Mouse (Mus musculus): Measurements from ENCODE around the gene Anapc2.
"Not testable (repeated sequence)": the region's sequence is repeated elsewhere in the genome, so short reads cannot be mapped to it uniquely, and the experiment has no call there.

The Anapc2 gene

GRCm38 (mm10) chr2:25240723-25241437 is 31.4 kb upstream of the Anapc2 start:
- DNase-seq (ENCODE audit: low read depth), result no peak

GRCm38 (mm10) chr2:25241438-25241775 is 30.9 kb upstream of the Anapc2 start:
- DNase-seq (ENCODE audit: low read depth), result no peak

DNA sequence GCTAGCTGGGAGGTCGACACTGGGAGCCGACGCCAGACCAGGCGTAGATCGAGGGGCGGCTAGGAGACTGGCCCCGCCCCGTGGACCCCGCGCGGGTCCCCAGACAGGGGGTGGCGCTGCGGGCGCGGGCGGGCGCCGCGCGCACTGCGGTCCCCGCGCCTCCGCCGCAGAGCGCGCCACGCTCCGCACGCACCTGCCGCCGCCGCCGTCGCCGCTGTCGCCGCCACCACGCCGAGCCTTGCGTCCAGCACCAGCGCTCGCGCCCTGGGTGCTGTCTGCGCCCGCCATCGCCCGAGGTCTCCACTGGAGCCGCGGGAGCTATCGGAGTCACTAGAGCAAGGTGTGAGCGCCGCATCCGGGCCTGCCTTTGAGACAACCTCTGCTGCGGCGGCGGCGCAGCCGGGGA is 30.2 kb upstream of the Anapc2 start, which contains the start of the genes Rnf208 and Cysrt1:
Gene Rnf208 (plus strand): TSS at position 155 of the 406 bp plus-strand sequence.
Gene Cysrt1 (minus strand): TSS at position 352 of the 406 bp plus-strand sequence.
- DNase-seq (ENCODE audit: low read depth), result no peak

DNA sequence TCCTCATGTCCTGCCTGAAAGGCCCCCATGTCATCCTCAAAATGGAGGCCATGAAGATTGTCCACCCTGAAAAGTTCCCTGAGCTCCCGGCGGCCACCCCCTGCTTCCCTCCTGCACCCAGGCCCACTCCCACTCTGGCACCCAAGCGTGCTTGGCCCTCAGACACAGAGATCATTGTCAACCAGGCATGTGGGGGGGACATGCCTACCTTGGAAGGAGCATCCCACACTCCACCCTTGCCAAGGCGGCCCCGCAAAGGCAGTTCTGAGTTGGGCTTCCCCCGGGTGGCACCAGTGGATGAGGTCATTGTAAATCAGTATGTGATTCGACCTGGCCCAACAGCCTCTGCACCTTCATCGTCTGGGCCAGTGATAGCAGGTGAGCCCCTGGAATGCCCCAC is 28.9 kb upstream of the Anapc2 start:
- no peak for DNase-seq (ENCODE audit: low read depth)

DNA sequence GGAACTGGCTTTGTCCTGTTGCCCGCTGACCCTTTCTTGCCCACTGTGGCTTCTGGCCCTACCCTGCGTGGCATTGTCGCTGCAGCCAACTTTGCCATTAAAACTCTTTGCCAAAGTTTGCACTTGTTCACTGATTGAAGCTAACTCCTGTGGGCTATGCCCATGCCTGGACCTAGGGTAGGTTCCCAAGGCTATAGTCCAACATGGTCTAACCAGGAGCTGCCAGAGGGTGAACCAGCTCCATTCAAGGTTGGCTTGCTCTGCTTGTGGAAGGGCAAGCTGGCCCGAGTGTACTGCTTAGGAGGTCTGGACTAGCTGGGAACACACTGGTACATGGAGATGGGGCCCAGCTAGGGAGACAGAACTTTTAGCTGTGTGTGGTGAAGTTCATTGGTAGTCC is 28.1 kb upstream of the Anapc2 start:
- DNase-seq (ENCODE audit: low read depth), result no peak

DNA sequence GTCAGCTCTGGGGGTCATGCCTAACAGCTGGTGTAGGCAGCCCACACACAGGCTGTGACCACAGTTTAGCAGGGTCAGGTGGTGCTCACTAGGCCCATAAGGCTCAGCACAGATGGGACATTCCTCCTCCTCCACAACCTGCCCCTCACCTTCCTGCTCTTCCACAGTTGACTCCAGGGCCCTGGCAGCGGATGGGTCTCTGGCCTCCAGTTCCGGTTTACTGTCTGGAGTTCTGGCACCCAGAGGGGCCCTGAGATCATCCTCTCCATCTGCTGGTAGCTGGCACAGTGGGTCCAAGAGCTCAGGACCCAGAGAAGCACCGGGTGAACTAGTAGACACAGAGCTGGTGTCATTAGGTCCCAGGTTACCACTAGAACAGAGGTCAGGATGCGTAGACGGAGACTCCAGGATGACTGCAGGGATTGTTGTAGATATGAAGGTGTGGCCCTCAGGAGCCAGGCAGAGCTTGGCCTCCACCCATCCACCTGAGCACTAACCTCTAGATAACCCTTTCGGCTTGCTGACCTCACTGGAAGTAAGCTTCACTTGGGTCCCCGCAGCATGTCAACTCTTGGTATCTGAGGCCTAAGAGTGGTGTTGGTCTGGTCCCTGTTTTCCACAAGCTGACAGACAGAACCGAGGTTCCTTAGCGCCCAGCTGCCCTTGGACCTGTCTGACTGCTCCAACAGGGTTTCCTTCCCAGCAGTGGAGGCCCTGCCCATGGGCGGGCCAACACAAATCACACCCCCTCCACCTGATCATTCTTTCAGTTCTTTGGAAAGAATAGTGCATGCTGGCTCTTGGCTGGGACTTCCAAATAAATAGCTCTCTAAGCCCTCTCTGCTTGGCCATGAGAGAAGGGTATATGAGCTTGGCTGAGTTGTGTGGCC is 25.9 kb upstream of the Anapc2 start, which contains the start of gene AL732309.1:
Gene AL732309.1 (minus strand): TSS at position 681 of the 890 bp plus-strand sequence.
- no peak for DNase-seq (ENCODE audit: low read depth)

DNA sequence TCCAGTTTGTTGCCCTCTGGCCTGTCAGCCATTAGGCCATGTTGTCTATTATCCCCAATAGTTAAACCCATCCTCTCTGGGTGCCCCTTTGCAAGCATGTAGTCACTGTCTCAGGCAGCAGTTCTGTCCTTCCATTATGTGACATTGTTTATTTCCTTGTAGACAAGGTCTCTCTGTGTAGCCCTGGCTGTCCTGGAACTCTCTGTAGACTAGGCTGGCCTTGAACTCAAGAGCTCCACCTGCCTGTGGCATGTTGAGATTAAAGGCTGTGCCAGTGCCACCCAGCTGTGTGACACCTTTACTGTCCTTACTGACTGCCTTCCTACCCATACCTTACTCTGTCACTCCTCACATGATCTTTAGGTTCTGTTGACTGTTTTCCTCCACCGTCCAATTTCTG is 19.9 kb upstream of the Anapc2 start:
- no peak for DNase-seq (ENCODE audit: low read depth)

- DNase-seq (ENCODE audit: low read depth), result peak; percentile 87
Measured at GRCm38 (mm10) chr2:25255284-25255779, 16.9 kb upstream of the Anapc2 start, which contains the start of gene Tmem203. Gene Tmem203, plus strand, starts transcription at chr2:25255439.

- peak; percentile 78 for DNase-seq (ENCODE audit: low read depth)
Measured at GRCm38 (mm10) chr2:25256443-25257109, 15.7 kb upstream of the Anapc2 start.

- not testable (repeated sequence) for DNase-seq (ENCODE audit: low read depth)
Measured at GRCm38 (mm10) chr2:25257250-25257649, 15.0 kb upstream of the Anapc2 start.

DNA sequence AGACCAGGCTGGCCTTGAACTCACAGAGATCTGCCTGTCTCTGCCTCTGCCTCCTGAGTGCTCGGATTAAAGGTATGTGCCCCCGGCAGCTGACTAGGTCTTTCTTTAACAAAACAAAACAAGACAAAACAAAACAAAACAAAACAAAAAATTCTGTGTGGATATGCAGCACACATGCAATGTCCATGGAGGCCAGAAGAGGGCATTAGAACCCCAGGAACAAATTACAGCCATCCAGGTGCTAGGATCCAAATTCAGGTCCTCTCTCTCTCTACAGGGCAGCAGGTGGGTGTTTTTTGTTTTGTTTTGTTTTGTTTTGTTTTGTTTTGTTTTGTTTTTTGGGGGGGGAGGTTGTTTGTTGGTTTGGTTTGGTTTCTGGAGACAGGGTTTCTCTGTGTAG is 13.4 kb upstream of the Anapc2 start:
- no peak for DNase-seq (ENCODE audit: low read depth)

DNA sequence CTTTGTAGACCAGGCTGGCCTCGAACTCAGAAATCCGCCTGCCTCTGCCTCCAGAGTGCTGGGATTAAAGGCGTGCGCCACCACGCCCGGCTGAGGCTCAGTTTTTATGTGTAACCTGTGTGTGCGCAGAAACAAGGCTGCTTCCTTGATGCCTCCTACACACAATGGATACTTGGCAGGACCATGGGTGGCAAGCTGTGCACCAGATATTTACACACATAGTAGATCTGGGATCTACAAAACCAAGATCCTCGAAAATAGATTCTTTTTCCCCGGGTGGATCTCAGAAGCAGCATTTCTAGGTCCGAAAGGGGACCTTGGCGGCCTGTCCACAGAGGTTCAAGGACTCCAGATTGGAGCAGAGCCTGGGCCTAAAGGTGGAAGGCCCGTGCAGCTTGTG is 10.4 kb upstream of the Anapc2 start:
- DNase-seq (ENCODE audit: low read depth), result no peak

DNA sequence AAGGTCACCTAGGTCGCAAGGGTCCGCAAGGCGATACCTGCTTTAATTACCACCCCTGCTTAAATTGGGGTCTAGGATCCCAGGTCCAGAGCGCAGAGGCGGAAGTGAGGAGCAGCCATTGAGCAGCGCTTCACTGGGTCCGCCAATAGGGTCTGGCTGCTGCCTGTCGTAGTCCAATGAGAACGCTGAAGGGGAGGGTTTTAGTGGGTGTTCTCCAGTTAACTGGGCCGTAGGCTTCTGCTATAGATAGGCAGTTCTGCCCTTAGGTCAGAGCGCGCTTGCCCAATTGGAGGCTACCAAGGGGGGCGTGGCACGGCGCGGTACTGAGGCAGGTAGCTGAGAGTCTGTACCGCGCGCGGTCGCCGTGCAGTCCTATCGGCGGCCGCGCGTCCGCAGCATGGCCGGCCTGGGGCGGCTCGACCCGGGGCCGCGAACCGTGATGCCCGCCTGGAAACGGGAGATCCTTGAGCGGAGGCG is 9.9 kb upstream of the Anapc2 start, which contains the start of gene Tprn:
Gene Tprn (plus strand): TSS at position 328 of the 477 bp plus-strand sequence.
- DNase-seq (ENCODE audit: low read depth), result peak; percentile 89

DNA sequence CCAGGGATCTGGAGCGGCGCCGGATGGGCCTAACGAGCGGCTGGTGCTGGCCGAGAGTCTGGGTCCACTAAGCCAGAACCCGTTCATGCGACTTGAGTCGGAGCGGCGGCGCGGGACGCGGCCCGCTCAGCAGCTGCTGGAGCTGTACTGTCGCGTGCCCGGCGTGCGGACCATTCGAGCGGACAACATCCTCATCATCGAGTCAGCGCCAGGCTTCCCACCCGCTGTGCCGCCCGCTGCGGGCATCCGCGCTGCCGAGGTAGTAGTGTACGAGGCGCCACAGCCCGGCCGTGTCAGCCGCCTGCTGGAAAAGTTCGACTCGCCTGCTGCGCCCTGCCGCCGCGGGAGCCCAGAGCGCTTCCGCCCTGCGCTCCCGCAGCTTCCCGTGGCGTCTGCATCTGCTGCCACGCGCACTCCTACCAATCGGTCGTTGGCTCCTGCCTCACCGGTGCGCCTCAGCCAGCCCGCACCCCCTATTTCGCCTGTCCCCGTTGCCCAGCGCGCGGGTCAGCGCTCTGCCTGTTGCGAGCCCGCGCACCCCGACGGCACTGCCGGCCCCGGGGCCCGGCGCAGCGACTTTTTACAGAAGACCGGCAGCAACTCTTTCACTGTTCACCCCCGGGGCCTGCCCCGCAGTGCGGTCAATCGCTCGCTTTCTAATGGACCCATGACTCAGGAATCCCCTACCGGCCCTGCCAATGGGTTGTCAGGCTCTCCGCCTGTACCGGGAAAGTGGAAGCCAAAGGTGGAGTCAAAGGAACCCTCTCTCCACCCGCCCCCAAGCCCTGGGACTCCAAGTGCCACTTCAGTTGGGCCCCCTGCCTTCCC is 9.3 kb upstream of the Anapc2 start:
- no peak for DNase-seq (ENCODE audit: low read depth)

DNA sequence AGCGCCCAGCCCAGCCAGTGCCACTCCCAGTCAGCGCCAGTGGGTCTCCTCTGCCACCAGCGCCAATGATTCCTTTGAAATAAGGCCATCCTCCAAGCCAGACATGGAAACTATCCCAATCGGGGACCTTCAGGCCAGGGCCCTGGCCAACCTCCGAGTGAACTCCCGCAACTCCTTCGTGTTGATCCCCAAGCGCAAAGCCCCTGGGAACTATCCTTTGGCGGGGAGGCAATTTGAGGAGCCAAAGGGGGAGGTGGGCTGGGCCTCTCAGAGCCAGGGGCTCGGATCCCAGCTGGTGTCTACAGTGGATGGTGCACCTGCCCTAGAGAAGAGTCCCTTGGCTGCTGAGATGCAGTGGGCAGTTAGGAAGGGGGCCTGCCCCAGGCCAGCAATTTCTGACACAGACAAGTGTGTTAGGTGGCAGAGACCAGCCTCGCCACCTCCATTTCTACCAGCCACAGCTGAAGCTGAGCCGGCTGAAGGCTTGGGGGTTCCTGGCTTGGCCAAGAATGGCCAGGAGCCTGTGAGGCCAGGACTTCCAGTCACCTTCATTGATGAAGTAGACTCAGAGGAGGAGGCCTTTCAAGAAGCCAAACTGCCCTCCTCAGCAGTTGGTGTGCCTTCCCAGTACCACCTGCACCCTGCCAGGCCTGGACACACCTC is 8.5 kb upstream of the Anapc2 start:
- no peak for DNase-seq (ENCODE audit: low read depth)

- no peak for DNase-seq (ENCODE audit: low read depth)
Measured at GRCm38 (mm10) chr2:25264286-25264660, 8.0 kb upstream of the Anapc2 start.

- no peak for DNase-seq (ENCODE audit: low read depth)
Measured at GRCm38 (mm10) chr2:25264851-25265250, 7.4 kb upstream of the Anapc2 start.

- DNase-seq (ENCODE audit: low read depth), result no peak
Measured at GRCm38 (mm10) chr2:25265897-25266656, 6.2 kb upstream of the Anapc2 start.

DNA sequence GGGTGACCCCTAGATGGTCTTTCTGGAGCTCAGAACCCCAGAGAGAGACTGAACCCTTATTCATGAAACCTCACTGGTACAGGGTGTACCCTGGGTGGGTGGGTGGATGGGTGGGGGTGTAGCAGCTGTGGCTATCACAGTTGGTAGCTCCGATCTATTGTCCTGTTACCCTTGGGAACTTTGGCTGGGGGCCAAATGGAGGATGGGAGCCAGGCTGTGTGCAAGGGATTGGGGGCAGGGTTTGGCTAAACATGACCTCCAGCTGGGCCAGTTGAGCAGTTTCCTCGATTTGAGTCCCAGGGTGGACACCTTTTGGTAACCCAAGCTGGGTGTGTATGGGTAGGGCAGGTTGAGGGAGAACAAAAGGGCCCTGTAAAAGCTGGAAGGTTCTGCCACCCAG is 5.6 kb upstream of the Anapc2 start:
- DNase-seq (ENCODE audit: low read depth), result no peak

DNA sequence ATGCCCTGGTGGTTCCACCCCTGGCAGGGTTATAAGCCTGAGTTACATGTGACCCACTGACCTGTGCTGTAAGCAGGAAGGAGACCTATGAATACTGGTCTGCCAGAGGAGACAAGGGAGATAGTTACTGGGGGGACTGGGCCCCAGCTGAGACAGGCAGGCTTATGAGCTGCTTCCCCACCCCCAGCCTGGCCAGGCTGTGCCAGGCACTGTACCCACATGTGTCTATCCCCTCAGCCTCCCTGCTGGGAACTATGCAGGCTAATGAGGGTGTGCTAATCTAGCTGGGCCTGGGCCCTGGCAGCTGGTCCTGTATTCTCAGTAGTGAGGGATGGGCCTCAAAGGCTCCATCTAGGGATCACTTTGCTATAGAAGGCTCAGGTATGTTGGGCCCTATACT is 5.0 kb upstream of the Anapc2 start:
- DNase-seq (ENCODE audit: low read depth), result no peak

Data from c-Kit-positive CD71-negative TER-119-negative erythroid progenitor cells, embryonic 14.5 days (primary cell).